Mouse (Mus musculus): ENCODE results near the gene Pwwp2a. TPM values are rescaled to one million over a fixed set of nuclear protein-coding genes. Genes with fewer than 3 reads are reported as not detected.

Pwwp2a gene
- polyA plus RNA-seq, 1 experiment, result 35.4 TPM

DNA sequence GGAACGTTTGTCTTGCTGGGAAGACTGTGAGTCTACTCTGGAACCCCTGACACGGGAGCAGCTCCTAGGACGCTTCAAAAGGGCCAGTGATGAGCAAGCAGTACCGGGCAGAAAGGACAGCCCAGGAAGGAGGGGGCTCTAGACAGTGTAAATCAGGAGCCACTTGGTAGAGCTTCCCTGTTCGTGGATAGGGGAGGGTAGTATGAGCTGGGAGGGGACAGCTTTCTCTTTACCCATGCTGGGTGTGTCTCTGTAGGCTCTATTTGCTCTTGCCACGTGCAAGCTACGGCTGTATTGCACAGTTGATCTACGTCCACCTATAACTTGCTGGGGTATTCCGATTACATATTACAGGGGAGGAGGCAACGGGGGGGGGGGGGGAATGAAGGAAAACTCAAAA lies 25.3 kb upstream of the Pwwp2a start:
- TF ChIP-seq POLR2A (IDR thresholded peaks at IDR 0.05; ENCODE audit: borderline replicate concordance, low read depth, low read length) (no peak), CTCF (IDR thresholded peaks at IDR 0.05; ENCODE audit: low read depth, low read length) (no peak)
- H3K4me1 ChIP-seq (ENCODE audit: control insufficient read depth, insufficient read depth, low read length), result 0 out of 2 replicates have a peak, but pooled peaks cover 2% of the 10 kb centered on the region
- no peak overlapping the region for H3K27ac ChIP-seq (ENCODE audit: insufficient read depth, low read depth, low read length)
- no peak overlapping the region for H3K4me3 ChIP-seq (ENCODE audit: insufficient read depth, low read length)

- no peak overlapping the region for H3K4me3 ChIP-seq (ENCODE audit: insufficient read depth, low read length)
- TF ChIP-seq CTCF (IDR thresholded peaks at IDR 0.05; ENCODE audit: low read depth, low read length) (no peak), POLR2A (IDR thresholded peaks at IDR 0.05; ENCODE audit: borderline replicate concordance, low read depth, low read length) (no peak)
- H3K4me1 ChIP-seq (ENCODE audit: control insufficient read depth, insufficient read depth, low read length), result 0 out of 2 replicates have a peak, but pooled peaks cover 2% of the 10 kb centered on the region
- H3K27ac ChIP-seq (ENCODE audit: insufficient read depth, low read depth, low read length), result no peak overlapping the region
Observed at GRCm38 (mm10) chr11:43658010-43658409, 23.8 kb upstream of the Pwwp2a start.

GRCm38 (mm10) chr11:43667038-43667745 lies 14.6 kb upstream of the Pwwp2a start:
- no peak overlapping the region for H3K27ac ChIP-seq (ENCODE audit: insufficient read depth, low read depth, low read length)
- no peak overlapping the region for H3K4me3 ChIP-seq (ENCODE audit: insufficient read depth, low read length)
- TF ChIP-seq CTCF (IDR thresholded peaks at IDR 0.05; ENCODE audit: low read depth, low read length) (no peak), POLR2A (IDR thresholded peaks at IDR 0.05; ENCODE audit: borderline replicate concordance, low read depth, low read length) (no peak)
- H3K4me1 ChIP-seq (ENCODE audit: control insufficient read depth, insufficient read depth, low read length), result peaks cover 3% of the 10 kb centered on the region; the same call in 1 of the 2 replicates

GRCm38 (mm10) chr11:43682415-43683217 lies 818 bp downstream of the Pwwp2a start:
- TF ChIP-seq POLR2A (IDR thresholded peaks at IDR 0.05; ENCODE audit: borderline replicate concordance, low read depth, low read length) (no peak), CTCF (IDR thresholded peaks at IDR 0.05; ENCODE audit: low read depth, low read length) (no peak)
- Histone ChIP-seq H3K4me3 (ENCODE audit: insufficient read depth, low read length) (peak overlapping the region; percentile 99), H3K27ac (ENCODE audit: insufficient read depth, low read depth, low read length) (peak overlapping the region; percentile 65), H3K4me1 (ENCODE audit: control insufficient read depth, insufficient read depth, low read length) (peaks cover 10% of the 10 kb centered on the region)

GRCm38 (mm10) chr11:43688850-43689249 lies 7.1 kb downstream of the Pwwp2a start:
- Histone ChIP-seq H3K4me1 (ENCODE audit: control insufficient read depth, insufficient read depth, low read length) (peaks cover 9% of the 10 kb centered on the region), H3K27ac (ENCODE audit: insufficient read depth, low read depth, low read length) (no peak overlapping the region), H3K4me3 (ENCODE audit: insufficient read depth, low read length) (no peak overlapping the region)
- TF ChIP-seq CTCF (IDR thresholded peaks at IDR 0.05; ENCODE audit: low read depth, low read length), result no peak
- TF ChIP-seq POLR2A (IDR thresholded peaks at IDR 0.05; ENCODE audit: borderline replicate concordance, low read depth, low read length), result no peak

DNA sequence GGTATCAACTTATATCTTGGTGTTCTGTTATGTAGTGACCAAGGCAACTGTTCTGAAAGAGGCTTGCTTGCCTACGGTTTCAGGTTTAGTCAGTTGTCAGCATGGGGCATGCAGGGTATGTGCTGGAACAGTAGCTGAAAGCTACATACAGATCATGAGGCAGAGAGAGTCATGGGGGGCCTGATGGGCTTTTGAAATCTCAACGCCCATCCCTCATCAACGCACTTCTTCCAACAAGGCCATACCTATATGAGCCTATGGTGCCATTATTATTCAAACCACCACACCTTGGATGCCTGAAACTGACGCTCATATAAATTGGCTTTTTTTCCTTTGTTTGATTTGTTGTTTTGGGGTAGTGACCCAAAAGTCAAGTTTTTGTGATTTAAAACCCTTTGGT lies 14.8 kb downstream of the Pwwp2a start:
- no peak for TF ChIP-seq POLR2A (IDR thresholded peaks at IDR 0.05; ENCODE audit: borderline replicate concordance, low read depth, low read length)
- TF ChIP-seq CTCF (IDR thresholded peaks at IDR 0.05; ENCODE audit: low read depth, low read length), result no peak
- Histone ChIP-seq H3K4me3 (ENCODE audit: insufficient read depth, low read length) (no peak overlapping the region), H3K27ac (ENCODE audit: insufficient read depth, low read depth, low read length) (no peak overlapping the region)

DNA sequence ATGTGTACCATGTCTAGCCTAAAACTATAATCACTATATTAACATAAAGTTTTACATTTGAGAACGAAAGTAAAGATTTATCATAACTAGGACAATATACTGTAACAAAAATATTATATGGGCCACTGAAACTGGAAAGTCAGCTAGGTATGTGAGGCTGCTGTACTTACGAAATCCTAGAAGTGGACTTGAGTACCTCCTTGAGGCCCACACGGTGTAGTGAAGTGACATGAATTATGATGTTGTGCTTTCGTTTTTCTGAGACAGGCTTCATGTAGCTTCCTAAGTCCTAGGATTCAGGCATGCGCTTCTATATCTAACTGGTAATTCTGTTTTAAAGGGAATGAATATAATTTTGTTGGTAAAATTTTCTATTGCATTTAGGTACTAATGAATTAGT lies 16.8 kb downstream of the Pwwp2a start:
- TF ChIP-seq POLR2A (IDR thresholded peaks at IDR 0.05; ENCODE audit: borderline replicate concordance, low read depth, low read length), result no peak
- no peak for TF ChIP-seq CTCF (IDR thresholded peaks at IDR 0.05; ENCODE audit: low read depth, low read length)
- Histone ChIP-seq H3K27ac (ENCODE audit: insufficient read depth, low read depth, low read length) (no peak overlapping the region), H3K4me1 (ENCODE audit: control insufficient read depth, insufficient read depth, low read length) (peaks cover 14% of the 10 kb centered on the region)

More for the DNA sequence above, 14.8 kb downstream of the Pwwp2a start:
- H3K4me1 ChIP-seq (ENCODE audit: control insufficient read depth, insufficient read depth, low read length), result peaks cover 14% of the 10 kb centered on the region

DNA sequence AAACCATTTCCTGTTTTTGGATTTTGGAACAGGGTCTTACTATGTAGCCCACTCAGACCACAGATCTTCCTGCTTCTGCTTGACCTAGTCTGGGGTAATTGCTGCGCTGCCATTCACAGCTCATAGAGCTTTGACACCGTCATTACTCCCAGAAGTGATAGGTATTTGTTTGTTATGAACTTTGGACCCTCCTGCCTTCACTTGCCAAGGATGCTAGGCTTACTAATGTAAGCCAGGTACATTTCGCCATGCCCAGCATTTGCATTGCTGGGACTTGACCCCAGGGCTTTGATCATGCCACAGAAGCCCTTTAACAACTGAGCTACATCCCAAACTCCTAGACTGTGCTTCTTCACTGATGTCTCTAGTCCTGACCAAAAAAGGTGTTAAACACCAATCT lies 18.5 kb downstream of the Pwwp2a start:
- no peak overlapping the region for H3K4me3 ChIP-seq (ENCODE audit: insufficient read depth, low read length)
- TF ChIP-seq POLR2A (IDR thresholded peaks at IDR 0.05; ENCODE audit: borderline replicate concordance, low read depth, low read length) (no peak), CTCF (IDR thresholded peaks at IDR 0.05; ENCODE audit: low read depth, low read length) (no peak)
- peaks cover 16% of the 10 kb centered on the region for H3K4me1 ChIP-seq (ENCODE audit: control insufficient read depth, insufficient read depth, low read length)
- no peak overlapping the region for H3K27ac ChIP-seq (ENCODE audit: insufficient read depth, low read depth, low read length)

More for the DNA sequence above, 16.8 kb downstream of the Pwwp2a start:
- H3K4me3 ChIP-seq (ENCODE audit: insufficient read depth, low read length), result no peak overlapping the region

- Histone ChIP-seq H3K4me3 (ENCODE audit: insufficient read depth, low read length) (no peak overlapping the region), H3K4me1 (ENCODE audit: control insufficient read depth, insufficient read depth, low read length) (peaks cover 16% of the 10 kb centered on the region), H3K27ac (ENCODE audit: insufficient read depth, low read depth, low read length) (peak overlapping the region; percentile 23; the same call in 1 of the 2 replicates)
- TF ChIP-seq CTCF (IDR thresholded peaks at IDR 0.05; ENCODE audit: low read depth, low read length) (no peak), POLR2A (IDR thresholded peaks at IDR 0.05; ENCODE audit: borderline replicate concordance, low read depth, low read length) (no peak)
Observed at GRCm38 (mm10) chr11:43703552-43703951, 21.8 kb downstream of the Pwwp2a start.

DNA sequence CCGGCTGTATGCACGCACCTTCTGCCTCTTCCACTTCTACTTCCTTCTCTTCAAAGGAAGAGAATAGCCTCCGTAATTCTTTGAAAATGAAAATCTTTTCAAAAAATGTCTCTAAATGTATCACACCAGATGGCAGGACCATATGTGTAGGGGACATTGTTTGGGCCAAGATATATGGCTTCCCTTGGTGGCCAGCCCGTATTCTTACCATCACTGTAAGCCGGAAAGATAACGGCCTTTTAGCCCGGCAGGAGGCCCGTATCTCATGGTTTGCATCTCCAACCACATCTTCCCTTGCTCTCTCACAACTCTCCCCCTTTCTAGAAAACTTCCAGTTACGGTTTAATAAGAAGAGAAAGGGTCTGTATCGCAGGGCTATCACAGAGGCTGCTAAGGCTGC lies 24.0 kb downstream of the Pwwp2a start:
- no peak for TF ChIP-seq POLR2A (IDR thresholded peaks at IDR 0.05; ENCODE audit: borderline replicate concordance, low read depth, low read length)
- no peak for TF ChIP-seq CTCF (IDR thresholded peaks at IDR 0.05; ENCODE audit: low read depth, low read length)
- Histone ChIP-seq H3K27ac (ENCODE audit: insufficient read depth, low read depth, low read length) (no peak overlapping the region), H3K4me1 (ENCODE audit: control insufficient read depth, insufficient read depth, low read length) (peaks cover 16% of the 10 kb centered on the region), H3K4me3 (ENCODE audit: insufficient read depth, low read length) (no peak overlapping the region)
